Mouse (Mus musculus): ENCODE results near the gene Gipc3. TPM values are rescaled to one million over a fixed set of nuclear protein-coding genes. Genes with fewer than 3 reads are reported as not detected.

Gipc3 gene
- 1 to 10 TPM; 3.4 to 4.7 TPM for total RNA-seq (2021)
- long read RNA-seq, experiment 1 = 0 reads
- long read RNA-seq, experiment 2 = 0 reads

GRCm38 (mm10) chr10:81342686-81343505 lies at the start of gene Gipc3:
Gene Gipc3, minus strand, starts transcription at chr10:81343266.
- DNase-seq = peak in 1 of 2 experiments; percentile 39

DNA sequence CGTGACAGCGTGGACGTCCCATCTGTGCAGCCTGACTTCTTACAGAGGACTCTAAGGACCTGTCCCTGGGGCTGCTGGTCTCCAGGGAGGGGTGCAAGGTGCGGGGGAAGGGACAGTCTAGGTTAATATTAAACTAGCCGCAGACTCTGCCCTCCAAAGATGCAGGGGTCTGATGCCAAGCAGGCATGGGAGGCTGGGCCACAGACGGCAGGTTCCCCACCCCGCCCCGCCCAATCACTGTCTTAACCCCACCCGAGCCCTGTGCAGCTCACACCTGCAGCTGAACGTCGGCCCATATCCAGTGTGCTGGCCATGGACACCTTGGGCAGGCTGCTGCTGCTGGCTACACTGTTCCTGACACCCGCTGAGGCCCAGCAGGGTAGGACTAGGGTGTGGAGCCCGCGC lies 49.7 kb upstream of the Gipc3 start, which contains the start of gene Smim24:
Gene Smim24, plus strand, starts transcription at position 271 of the 405 bp plus-strand sequence.
- no peak for DNase-seq

DNA sequence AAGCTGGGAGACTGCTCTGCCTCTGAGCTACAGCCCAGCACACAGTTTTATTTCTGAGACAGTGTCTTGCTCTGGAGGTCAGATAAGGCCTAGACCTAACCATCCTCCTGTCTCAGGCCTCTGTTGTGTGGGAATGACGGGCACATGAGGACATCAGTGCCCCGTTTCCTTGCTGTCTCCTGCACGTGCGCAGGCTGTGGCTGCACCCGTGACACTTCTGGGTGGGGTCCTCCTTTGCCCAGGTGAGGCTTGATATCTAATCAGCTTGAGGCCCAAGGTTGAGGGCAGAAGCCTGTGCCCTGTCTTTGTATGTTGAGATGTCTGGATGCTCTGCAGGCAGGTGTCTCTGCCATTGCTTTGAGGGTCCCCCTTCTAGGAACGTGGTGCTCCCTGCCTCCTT lies 49.2 kb upstream of the Gipc3 start:
- DNase-seq = no peak

GRCm38 (mm10) chr10:81390678-81390965 lies 47.6 kb upstream of the Gipc3 start:
- no peak for DNase-seq

- DNase-seq = peak; percentile 69 to 88
These were observed 47.0 kb upstream of the Gipc3 start for GRCm38 (mm10) chr10:81389801-81390677.

GRCm38 (mm10) chr10:81389373-81389772 lies 46.3 kb upstream of the Gipc3 start:
- DNase-seq = peak in 1 of 2 experiments; percentile 53

DNA sequence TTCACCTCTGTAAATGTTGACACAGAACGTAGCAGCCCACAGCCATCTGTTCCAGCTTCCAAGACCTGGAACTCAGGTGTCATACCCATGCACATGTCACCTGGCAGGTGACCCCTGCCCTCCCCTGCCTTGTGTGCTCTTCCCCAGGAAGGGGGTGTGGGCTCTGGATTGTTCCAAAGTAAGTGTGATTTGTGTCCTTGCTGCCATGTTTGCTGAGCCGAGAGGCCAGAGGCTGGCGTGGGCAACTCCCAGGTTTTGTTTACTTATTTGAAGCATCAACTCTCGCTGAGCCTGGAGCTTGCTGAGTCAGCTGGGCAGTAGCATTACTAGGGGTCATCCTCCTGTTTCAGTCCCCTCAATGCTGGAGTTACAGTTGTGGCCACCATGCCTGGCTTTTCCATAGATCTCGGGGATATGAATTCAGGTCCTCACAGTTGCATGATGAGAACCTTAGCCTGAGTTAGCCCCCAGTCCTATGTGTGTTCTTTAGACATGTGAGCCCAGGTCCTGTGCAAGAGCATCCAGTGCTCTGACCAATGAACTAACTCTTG lies 45.5 kb upstream of the Gipc3 start, which contains the start of gene Gm48552:
Gene Gm48552, plus strand, starts transcription at position 501 of the 551 bp plus-strand sequence.
- DNase-seq = no peak

- DNase-seq = no peak
These were observed 44.6 kb upstream of the Gipc3 start for GRCm38 (mm10) chr10:81387716-81388115.

DNA sequence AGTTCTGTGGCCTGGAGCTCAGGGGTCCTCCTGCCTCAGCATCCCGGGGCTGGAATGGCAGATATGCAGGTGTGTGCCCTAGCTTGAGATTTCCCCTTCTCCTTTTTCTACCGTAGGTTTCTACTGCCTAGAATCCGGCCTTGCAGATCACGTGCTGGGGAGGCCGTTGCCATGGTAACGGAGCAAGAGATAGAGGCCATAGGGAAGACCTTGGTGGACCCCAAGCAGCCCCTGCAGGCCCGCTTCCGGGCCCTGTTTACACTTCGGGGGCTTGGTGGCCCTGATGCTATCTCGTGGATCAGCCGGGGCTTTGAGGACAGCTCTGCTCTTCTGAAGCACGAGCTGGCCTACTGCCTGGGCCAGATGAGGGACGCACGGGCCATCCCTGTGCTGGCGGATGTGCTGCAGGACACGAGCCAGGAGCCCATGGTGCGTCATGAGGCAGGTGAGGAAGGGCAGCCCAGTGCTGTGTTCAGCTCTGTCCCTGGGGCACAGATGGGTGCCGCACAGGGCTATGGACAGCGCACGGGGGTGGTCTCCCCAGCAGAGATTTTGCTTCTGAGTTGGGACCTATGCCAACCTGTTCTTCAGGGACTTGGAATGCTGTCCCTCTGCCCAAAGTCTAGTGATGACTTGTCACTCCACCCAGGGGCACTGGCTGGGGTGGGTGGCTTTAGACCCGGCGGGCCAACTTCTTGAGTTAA lies 42.7 kb upstream of the Gipc3 start:
- DNase-seq = no peak

- no peak for DNase-seq
These were observed 41.5 kb upstream of the Gipc3 start for GRCm38 (mm10) chr10:81384605-81384982.

- DNase-seq = peak; percentile 99 to 100
These were observed 40.9 kb upstream of the Gipc3 start, which contains the start of the genes Dohh and Gm48551 for GRCm38 (mm10) chr10:81383802-81384604. Gene Dohh, plus strand, starts transcription at chr10:81384428. Gene Gm48551, plus strand, starts transcription at chr10:81384466.

- no peak for DNase-seq
These were observed 39.0 kb upstream of the Gipc3 start for GRCm38 (mm10) chr10:81382039-81382438.

DNA sequence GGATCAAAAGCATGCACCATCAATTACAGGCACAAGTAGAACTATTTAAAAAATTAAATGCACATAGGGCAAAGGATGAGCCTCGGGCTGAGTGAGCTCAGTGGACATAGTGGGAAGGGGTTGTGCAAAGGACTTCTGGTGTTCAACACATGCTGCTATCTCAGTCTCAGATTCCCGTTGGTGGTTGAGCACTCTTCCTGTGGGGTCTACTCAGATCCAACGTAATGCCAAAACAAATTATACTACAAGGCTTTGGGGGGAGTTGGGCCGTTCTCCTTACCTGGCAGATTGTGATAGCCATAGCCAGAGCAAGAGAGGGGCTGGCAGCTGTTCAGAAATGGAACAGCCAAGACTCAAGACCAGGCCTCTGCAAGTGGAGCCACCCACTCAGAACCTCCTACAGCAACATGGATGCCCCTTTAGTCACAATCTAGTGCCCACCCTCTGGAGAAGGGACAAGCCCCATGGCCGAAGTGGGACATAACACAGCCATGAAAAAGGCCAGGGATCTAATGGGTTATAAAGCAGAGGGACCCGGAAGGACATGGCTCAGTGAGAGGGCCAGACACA lies 36.8 kb upstream of the Gipc3 start:
- no peak for DNase-seq

DNA sequence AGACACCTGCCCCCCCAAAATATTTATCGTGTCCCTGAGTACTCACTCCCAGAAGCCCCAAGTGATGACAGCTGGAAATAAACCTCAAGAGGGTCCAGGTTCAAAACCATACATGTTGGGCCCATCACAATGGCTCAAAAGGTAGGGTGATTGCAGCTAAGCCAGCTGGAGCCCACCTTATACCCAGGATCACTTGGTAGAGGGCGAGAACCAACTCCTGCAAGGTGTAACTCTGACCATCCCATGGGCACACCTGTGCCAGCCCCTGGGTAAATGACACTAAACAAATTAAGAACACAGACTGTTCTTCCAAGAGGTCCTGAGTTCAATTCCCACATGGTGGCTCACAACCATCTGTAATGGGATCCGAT lies 36.1 kb upstream of the Gipc3 start:
- no peak for DNase-seq

GRCm38 (mm10) chr10:81378553-81379182 lies 35.6 kb upstream of the Gipc3 start:
- peak; percentile 100 for DNase-seq

DNA sequence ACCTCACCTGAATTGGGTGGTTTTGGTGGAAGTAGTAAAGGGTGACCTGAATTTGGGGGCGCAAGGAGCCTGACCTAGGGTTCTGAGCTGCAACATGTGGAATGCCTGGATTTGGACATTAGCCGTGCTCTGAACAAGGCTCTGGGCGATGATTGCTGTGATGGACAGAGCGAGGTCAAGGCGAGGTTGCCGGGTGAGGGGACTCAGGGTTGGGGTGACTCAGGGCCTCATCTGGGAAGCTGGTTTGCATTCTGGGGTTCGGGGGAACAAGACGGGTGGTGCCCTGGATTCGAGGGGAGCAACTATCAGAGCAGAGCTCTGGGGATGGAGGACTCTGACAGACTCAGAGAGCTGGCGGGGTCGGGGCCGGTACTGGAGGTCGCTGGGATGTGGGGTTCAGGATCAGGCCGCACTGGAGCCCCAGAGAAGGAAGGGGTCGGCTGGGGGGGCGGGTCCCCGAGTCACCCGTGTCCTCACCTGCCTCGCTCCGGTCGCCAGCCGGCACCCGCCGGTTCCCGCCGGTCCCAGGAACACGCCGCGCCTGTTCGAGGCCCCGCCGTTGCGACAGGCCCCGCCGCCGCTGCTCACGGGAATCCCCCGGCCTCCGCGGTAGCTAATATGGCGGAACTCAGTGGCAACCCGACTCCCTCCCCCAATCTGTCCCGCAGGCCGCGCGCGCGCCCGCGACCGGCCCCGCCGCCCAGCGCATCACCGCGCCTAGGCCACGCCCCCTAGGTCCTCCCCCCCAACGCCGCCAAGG lies 34.9 kb upstream of the Gipc3 start, which contains the start of gene Fzr1:
Gene Fzr1, minus strand, starts transcription at position 724 of the 760 bp plus-strand sequence.
- no peak for DNase-seq

GRCm38 (mm10) chr10:81377362-81377664 lies 34.2 kb upstream of the Gipc3 start:
- DNase-seq = no peak

DNA sequence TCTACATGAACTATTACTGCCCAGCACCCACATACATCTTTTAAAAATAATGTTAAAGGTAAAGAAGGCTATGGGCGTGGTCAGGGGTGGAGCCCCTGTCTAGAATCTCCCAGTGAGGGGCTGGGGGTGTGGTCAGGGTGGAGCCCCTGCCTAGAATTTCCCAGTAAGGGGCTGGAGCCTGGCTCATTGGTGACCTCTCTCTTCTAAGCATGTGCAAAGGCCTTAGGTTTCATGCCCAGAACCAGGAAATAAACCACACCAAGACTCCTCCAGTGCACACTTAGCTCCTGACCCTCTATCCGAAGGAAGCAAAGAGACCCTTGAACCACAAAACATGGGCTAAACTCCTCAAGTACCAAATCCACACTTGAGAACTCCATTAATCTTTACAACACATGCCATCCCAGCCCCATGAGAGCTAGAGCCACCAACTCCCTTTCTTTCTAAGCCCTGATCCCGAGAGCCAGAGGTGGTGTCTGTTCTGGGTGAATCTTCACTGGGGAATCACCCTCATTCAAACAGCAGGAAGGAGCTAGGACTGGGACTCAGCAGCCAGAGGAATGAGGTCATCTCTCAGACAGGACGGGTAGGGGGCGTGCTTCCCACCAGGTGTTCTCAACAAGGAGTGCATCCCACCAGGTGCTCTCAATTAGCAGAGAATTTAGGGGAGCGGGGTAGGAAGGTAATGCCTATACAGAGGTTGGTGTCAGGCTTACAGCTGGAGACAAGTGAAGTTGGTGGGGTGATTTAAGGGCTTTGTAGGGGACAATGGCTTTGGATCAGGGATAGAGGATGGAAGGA lies 33.7 kb upstream of the Gipc3 start:
- no peak for DNase-seq

DNA sequence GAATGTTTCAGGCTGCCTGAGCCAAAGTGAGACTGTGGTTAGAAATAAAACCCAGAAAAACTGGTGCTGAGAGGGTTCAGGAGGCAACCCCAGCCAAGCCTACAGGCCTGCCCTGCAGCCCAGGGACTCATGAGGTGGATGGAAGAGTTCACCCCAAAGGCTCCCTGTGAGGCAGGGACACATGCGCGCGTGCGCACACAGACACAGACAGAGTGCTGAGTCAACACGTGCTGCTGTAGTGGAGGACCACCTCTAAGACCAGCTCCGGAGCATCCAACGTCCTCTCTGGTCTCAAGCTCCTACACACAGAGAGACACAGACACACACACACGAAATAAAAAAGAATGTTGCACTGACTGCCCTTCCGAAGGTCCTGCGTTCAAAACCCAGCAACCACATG lies 32.3 kb upstream of the Gipc3 start:
- no peak for DNase-seq
